Mouse (Mus musculus) G1E-ER4 (cell line): ENCODE data around the gene Fam166a. TPM values are rescaled to one million over a fixed set of nuclear protein-coding genes. Genes with fewer than 3 reads are reported as not detected.

ENCODE experiments used
- GATA1 ChIP-seq: IDR thresholded peaks from one replicate; pipeline ENCODE4 v1.8.0; 2012; ENCODE audit warnings: low read length, inconsistent platforms
- polyA plus RNA-seq: library from polyadenylated mRNA; stranded (reverse); fragments of >175 nt; gene quantifications from 2 replicates; pipeline ENCODE4 v1.2.3, GENCODE M21; 2012

Fam166a gene
- polyA plus RNA-seq, 1 experiment, result 0.09 TPM

GRCm38 (mm10) chr2:25267746-25268309, 49.3 kb downstream of the Fam166a start:
- no peak for TF ChIP-seq GATA1

Other genes starting within 250 kb of the Fam166a start
- gene Mrpl41, start 243.6 kb upstream of the Fam166a start, polyA plus RNA-seq, result 27.3 and 76.2 TPM in 2 replicates
- 4.0 TPM in 2 replicates for gene Pnpla7, start 242.7 kb upstream of the Fam166a start, polyA plus RNA-seq
- gene Nsmf, start 164.4 kb upstream of the Fam166a start, polyA plus RNA-seq, result 51.6 and 56.3 TPM in 2 replicates
- gene Entpd8, start 138.4 kb upstream of the Fam166a start, polyA plus RNA-seq, result not detected in 2 replicates
- gene Noxa1, start 123.6 kb upstream of the Fam166a start, polyA plus RNA-seq, result 0.06 and 0.18 TPM in 2 replicates
- gene Nrarp, start 38.0 kb upstream of the Fam166a start, polyA plus RNA-seq, result not detected in 2 replicates
- 9.9 and 11.1 TPM in 2 replicates for gene Tor4a, start 21.9 kb upstream of the Fam166a start, polyA plus RNA-seq
- gene Nelfb, start 7.3 kb upstream of the Fam166a start, polyA plus RNA-seq, result 26.4 and 34.1 TPM in 2 replicates
- gene Stpg3, start 4.1 kb upstream of the Fam166a start, polyA plus RNA-seq, result not detected in 2 replicates
- 462 and 587 TPM in 2 replicates for gene Tubb4b, start 6.0 kb downstream of the Fam166a start, polyA plus RNA-seq
- gene Slc34a3, start 15.6 kb downstream of the Fam166a start, polyA plus RNA-seq, result not detected in 2 replicates
- gene Rnf224, start 18.0 kb downstream of the Fam166a start, polyA plus RNA-seq, result 0.04 and 0.10 TPM in 2 replicates
- 23.1 and 29.3 TPM in 2 replicates for gene Rnf208, start 23.5 kb downstream of the Fam166a start, polyA plus RNA-seq
- gene Cysrt1, start 23.7 kb downstream of the Fam166a start, polyA plus RNA-seq, result not detected in 2 replicates
- 0.97 and 2.3 TPM in 2 replicates for gene AL732309.1, start 28.1 kb downstream of the Fam166a start, polyA plus RNA-seq
- gene Tmem203, start 36.7 kb downstream of the Fam166a start, polyA plus RNA-seq, result 11.3 and 16.5 TPM in 2 replicates
- 56.1 and 69.7 TPM in 2 replicates for gene Tprn, start 43.9 kb downstream of the Fam166a start, polyA plus RNA-seq
- gene Ssna1, start 53.7 kb downstream of the Fam166a start, polyA plus RNA-seq, result 196 and 198 TPM in 2 replicates
- 25.4 and 26.3 TPM in 2 replicates for gene Anapc2, start 53.7 kb downstream of the Fam166a start, polyA plus RNA-seq
- gene Tmem210, start 69.4 kb downstream of the Fam166a start, polyA plus RNA-seq, result not detected in 2 replicates
- gene Lrrc26, start 71.2 kb downstream of the Fam166a start, polyA plus RNA-seq, result not detected in 2 replicates
- gene Grin1, start 100.4 kb downstream of the Fam166a start, polyA plus RNA-seq, result 0.09 and 0.18 TPM in 2 replicates
- gene Man1b1, start 113.6 kb downstream of the Fam166a start, polyA plus RNA-seq, result 18.5 and 26.0 TPM in 2 replicates
- 5.0 and 7.6 TPM in 2 replicates for gene Dpp7, start 137.6 kb downstream of the Fam166a start, polyA plus RNA-seq
- 36.3 and 46.3 TPM in 2 replicates for gene Uap1l1, start 146.9 kb downstream of the Fam166a start, polyA plus RNA-seq
- gene Sapcd2, start 153.6 kb downstream of the Fam166a start, polyA plus RNA-seq, result 139 and 187 TPM in 2 replicates
- gene Entpd2, start 177.1 kb downstream of the Fam166a start, polyA plus RNA-seq, result not detected in 2 replicates
- not detected in 2 replicates for gene Npdc1, start 180.6 kb downstream of the Fam166a start, polyA plus RNA-seq
- gene Fut7, start 204.5 kb downstream of the Fam166a start, polyA plus RNA-seq, result not detected in 2 replicates
- 9.2 and 9.9 TPM in 2 replicates for gene Abca2, start 210.0 kb downstream of the Fam166a start, polyA plus RNA-seq
- not detected in 2 replicates for gene Clic3, start 238.1 kb downstream of the Fam166a start, polyA plus RNA-seq
- gene Paxx, start 242.3 kb downstream of the Fam166a start, polyA plus RNA-seq, result 39.7 and 40.3 TPM in 2 replicates